Mouse (Mus musculus) stomach, postnatal 0 days (tissue): ENCODE measurements around the gene Rimkla. TPM values are rescaled to one million over a fixed set of nuclear protein-coding genes. Genes with fewer than 3 reads are reported as not detected.

Experiments
- ATAC-seq: fragments of 200-750 bp; cut with Nextera tagmentation; 2 replicates; pipeline ENCODE4 v1.8.0; 2017; ENCODE audit not compliant: low FRiP score, low TSS enrichment
- DNase-seq: peaks from one replicate; pipeline ENCODE4 v3.0.0-alpha.2; 2016; ENCODE audit warnings: low spot score
- H3K27ac ChIP-seq: fragments of 300-500 bp; sonication (generic); replicated peaks from 2 replicates; pipeline ENCODE4 v1.5.1; 2014; ENCODE audit warnings: mild to moderate bottlenecking, control low read depth
- H3K27me3 ChIP-seq: fragments of 300-500 bp; sonication (generic); 2 replicates; pipeline ENCODE4 v1.6.1; 2014; ENCODE audit warnings: low read length; ENCODE audit not compliant: control insufficient read depth, insufficient read depth
- H3K36me3 ChIP-seq: fragments of 300-500 bp; sonication (generic); 2 replicates; pipeline ENCODE4 v1.6.1; 2014; ENCODE audit warnings: low read length, mixed read lengths; ENCODE audit not compliant: control insufficient read depth, insufficient read depth
- H3K4me1 ChIP-seq: fragments of 300-500 bp; sonication (generic); replicated peaks from 2 replicates; pipeline ENCODE4 v1.6.1; 2014; ENCODE audit warnings: antibody characterized with exemption; ENCODE audit not compliant: control insufficient read depth, insufficient read depth
- H3K4me2 ChIP-seq: fragments of 300-500 bp; sonication (generic); replicated peaks from 2 replicates; pipeline ENCODE4 v1.6.1; 2014; ENCODE audit warnings: low read depth, mild to moderate bottlenecking, control low read depth, moderate library complexity
- H3K4me3 ChIP-seq: fragments of 300-500 bp; sonication (generic); 2 replicates; pipeline ENCODE4 v1.5.1; 2014; ENCODE audit warnings: low read depth, low read length, control low read depth
- H3K9ac ChIP-seq: fragments of 300-500 bp; sonication (generic); 2 replicates; pipeline ENCODE4 v1.6.1; 2014; ENCODE audit warnings: mild to moderate bottlenecking, low read length, control low read depth, mixed read lengths
- H3K9me3 ChIP-seq: fragments of 300-500 bp; sonication (generic); 2 replicates; pipeline ENCODE4 v1.6.1; 2016; ENCODE audit warnings: low read length; ENCODE audit not compliant: control insufficient read depth
- CTCF ChIP-seq: IDR thresholded peaks from 2 replicates; pipeline ENCODE4 v1.5.1; 2016; ENCODE audit warnings: antibody characterized with exemption, low read depth, mild to moderate bottlenecking, moderate library complexity
- EP300 ChIP-seq: optimal IDR thresholded peaks from 2 replicates; pipeline ENCODE3; 2016; ENCODE audit warnings: antibody characterized with exemption
- WGBS: fragments of 180-500 bp; shearing (Covaris S2); extraction: QIAGEN DNeasy Blood & Tissue Kit; methylation state at CpG from one replicate; pipeline ENCODE4 v1.1.7; 2014; 5-methylcytosine and 5-hydroxymethylcytosine counted together
- polyA plus RNA-seq: library from polyadenylated mRNA; unstranded; fragments of >200 nt; fragmentation: Nextera tagmentation; extraction: Ambion mirVana; gene quantifications from 2 replicates; pipeline ENCODE4 v1.2.1, GENCODE M21; 2015

The Rimkla gene
- polyA plus RNA-seq, 1 experiment from 2014 or later: 0.25 TPM

DNA sequence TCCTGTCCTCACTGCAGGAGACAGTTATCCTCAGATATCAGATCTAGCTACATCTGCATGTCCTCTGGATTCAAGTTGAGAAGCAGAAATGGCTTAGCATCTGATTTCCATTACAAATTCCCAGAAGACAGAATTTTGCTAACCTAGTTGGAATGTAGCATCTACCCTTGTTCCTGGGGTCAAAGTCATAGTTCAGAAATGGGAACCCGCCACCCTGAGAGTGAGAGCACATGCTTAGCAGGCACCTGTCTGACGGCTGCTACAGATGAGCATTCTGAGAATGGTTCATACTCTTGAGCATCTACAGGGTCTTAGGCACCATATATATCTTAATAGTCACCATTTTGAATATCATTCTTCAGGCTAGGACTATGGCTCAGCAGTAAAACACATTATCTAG is 54.5 kb downstream of the Rimkla start:
- Histone ChIP-seq H3K4me1 (no peaks in the 10 kb centered on the region), H3K9me3 (no peaks in the 10 kb centered on the region), H3K4me2 (no peak overlapping the region), H3K27ac (no peak overlapping the region), H3K36me3 (no peaks in the 10 kb centered on the region), H3K9ac (no peak overlapping the region), H3K27me3 (no peaks in the 10 kb centered on the region), H3K4me3 (no peak overlapping the region)
- 91% methylated on average over 2 of the region's 2 CpGs for WGBS
- no peak for TF ChIP-seq EP300
- TF ChIP-seq CTCF: no peak
- ATAC-seq: no peak
- DNase-seq: no peak

DNA sequence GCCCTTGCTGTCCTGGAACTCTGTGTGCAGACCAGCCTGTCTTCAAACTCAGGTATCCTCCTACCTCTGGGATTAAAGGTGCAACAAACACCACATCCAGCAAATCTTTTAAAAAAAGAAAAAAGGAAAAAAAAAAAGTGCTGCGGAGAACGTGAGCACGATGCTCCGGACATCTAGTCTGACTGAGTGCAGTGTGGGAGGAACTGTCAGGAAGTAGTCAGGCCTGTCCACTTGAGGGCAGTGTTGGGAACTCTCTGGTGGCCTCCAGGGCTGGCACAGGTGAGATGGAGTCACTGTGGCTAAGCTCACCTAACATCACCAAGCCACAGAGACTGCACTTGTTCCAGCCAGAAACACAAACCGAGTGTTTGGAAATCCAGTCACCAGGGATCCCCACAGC is 61.8 kb downstream of the Rimkla start:
- Histone ChIP-seq H3K4me3 (no peak overlapping the region), H3K4me2 (no peak overlapping the region), H3K9me3 (no peaks in the 10 kb centered on the region), H3K27me3 (no peaks in the 10 kb centered on the region), H3K9ac (no peak overlapping the region), H3K27ac (no peak overlapping the region), H3K36me3 (no peaks in the 10 kb centered on the region), H3K4me1 (no peaks in the 10 kb centered on the region)
- ATAC-seq (peak; percentile 76), DNase-seq (peak; percentile 71)
- 27% methylated on average over 5 of the region's 5 CpGs for WGBS
- TF ChIP-seq CTCF (peak; percentile 76), EP300 (no peak)

- Histone ChIP-seq H3K4me1 (peaks cover 4% of the 10 kb centered on the region; the same call in 1 of the 2 replicates), H3K27me3 (no peaks in the 10 kb centered on the region), H3K9me3 (no peaks in the 10 kb centered on the region), H3K36me3 (no peaks in the 10 kb centered on the region), H3K27ac (no peak overlapping the region), H3K4me2 (no peak overlapping the region), H3K9ac (no peak overlapping the region), H3K4me3 (no peak overlapping the region)
- DNase-seq: no peak
- 43% methylated on average over 2 of the region's 2 CpGs for WGBS
- no peak for ATAC-seq
- no peak for TF ChIP-seq EP300
These were observed 64.7 kb downstream of the Rimkla start for GRCm38 (mm10) chr4:119427680-119428079.

DNA sequence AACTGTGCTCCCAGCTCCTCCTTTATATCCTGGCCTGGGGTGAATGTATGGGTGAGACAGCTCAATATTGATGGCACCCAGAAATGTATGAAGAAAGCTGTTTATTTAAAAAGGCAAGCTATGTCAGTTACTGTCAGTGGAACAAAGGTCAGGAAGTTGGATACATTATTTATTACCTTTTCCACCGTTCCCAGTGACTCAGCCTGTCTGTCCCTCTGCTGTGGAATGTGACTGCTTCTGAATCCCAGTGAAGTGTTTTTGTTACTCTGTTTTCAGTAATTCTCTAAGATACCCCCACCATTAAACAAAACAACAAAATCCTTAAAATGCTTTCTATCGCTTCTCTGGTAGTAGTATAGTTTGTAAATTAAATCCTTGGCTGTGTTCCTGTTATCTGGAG is 66.8 kb downstream of the Rimkla start:
- H3K4me3 ChIP-seq: no peak overlapping the region
- TF ChIP-seq CTCF (no peak), EP300 (no peak)
- H3K27me3 ChIP-seq: no peaks in the 10 kb centered on the region
- 27% methylated on average over 2 of the region's 2 CpGs for WGBS
- no peak overlapping the region for H3K4me2 ChIP-seq
- no peak overlapping the region for H3K9ac ChIP-seq
- H3K9me3 ChIP-seq: no peaks in the 10 kb centered on the region
- DNase-seq (no peak), ATAC-seq (no peak)
- peaks cover 4% of the 10 kb centered on the region; the same call in 1 of the 2 replicates for H3K4me1 ChIP-seq
- no peak overlapping the region for H3K27ac ChIP-seq
- no peaks in the 10 kb centered on the region for H3K36me3 ChIP-seq

DNA sequence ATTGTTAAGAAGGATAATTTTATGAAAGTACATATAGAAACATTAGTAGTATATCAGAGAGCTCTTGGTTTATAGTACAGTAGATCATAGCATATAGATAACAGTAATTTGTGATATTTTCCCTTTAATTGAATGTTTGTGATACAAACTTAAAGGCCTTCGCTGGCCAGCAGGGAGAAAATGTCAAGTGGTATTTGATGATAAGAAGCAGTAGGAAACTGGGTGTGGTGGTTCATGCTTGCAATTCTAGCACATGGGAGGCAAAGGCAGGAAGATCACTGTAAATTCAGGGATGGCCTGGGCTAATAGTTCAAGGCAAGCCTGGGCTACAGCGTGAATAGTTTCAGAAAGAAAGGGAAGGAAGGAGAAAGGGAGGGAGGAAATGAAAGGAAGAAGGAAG is 67.4 kb downstream of the Rimkla start:
- H3K27me3 ChIP-seq: no peaks in the 10 kb centered on the region
- no peak overlapping the region for H3K4me2 ChIP-seq
- H3K9me3 ChIP-seq: no peaks in the 10 kb centered on the region
- no peaks in the 10 kb centered on the region for H3K36me3 ChIP-seq
- TF ChIP-seq CTCF (no peak), EP300 (no peak)
- ATAC-seq (no peak), DNase-seq (no peak)
- H3K4me1 ChIP-seq: peaks cover 4% of the 10 kb centered on the region; the same call in 1 of the 2 replicates
- H3K27ac ChIP-seq: no peak overlapping the region
- no peak overlapping the region for H3K9ac ChIP-seq
- H3K4me3 ChIP-seq: no peak overlapping the region
- 86% methylated on average over 2 of the region's 2 CpGs for WGBS

DNA sequence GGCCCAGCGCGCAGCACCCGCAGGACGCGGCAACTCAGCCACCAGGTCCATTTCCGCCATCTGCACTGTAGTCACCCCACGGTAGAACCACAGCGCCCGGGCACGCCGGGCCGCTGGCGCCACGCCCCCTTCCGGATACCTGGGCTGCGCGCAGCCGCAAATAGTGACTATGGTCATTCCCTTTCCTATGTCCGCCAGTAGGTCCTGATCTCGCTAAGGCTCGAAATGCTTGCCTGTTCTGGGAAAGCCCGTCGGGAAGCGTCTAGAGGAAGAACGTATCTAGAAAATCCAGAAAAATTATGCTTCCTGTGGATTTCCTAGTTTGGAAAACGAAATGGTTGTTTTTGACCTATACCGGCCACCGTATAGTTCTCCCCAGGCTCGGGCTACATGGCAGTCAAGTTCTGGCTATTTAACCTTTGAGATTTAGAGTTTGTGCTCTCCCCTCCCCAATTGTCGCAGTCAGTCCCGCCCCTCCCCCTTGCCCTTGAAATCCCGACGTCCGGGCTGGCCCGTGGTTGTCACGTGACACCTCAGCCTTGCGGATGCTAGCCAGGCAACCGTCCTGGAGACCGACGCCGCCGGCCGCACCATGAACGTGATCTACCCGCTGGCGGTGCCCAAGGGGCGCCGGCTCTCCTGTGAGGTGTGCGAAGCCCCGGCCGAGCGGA is 70.0 kb downstream of the Rimkla start, which contains the start of the genes Ppcs and Zmynd12:
Gene Ppcs, minus strand, starts transcription at position 127 of the 671 bp plus-strand sequence.
Gene Zmynd12, plus strand, starts transcription at position 521 of the 671 bp plus-strand sequence.
- H3K4me1 ChIP-seq: peaks cover 4% of the 10 kb centered on the region; the same call in 1 of the 2 replicates
- peak; percentile 96 for ATAC-seq
- H3K4me2 ChIP-seq: peak within 1 kb of the TSS; percentile 93
- TF ChIP-seq CTCF (peak; percentile 51), EP300 (peak; percentile 42)
- H3K9me3 ChIP-seq: no peaks in the 10 kb centered on the region
- peak within 1 kb of the TSS; percentile 63 for H3K4me3 ChIP-seq
- H3K27ac ChIP-seq: peak within 1 kb of the TSS; percentile 87
- no peaks in the 10 kb centered on the region for H3K27me3 ChIP-seq
- no peaks in the 10 kb centered on the region for H3K36me3 ChIP-seq
- peak within 1 kb of the TSS; percentile 82 for H3K9ac ChIP-seq
- WGBS: under 1% methylated on average over 52 of the region's 52 CpGs
- peak; percentile 92 for DNase-seq
